Mouse (Mus musculus) kidney, embryonic 16.5 days (tissue): ENCODE results near the gene Sema4d. TPM values are rescaled to one million over a fixed set of nuclear protein-coding genes. Genes with fewer than 3 reads are reported as not detected.
A peak's percentile ranks its signal among the peaks of the same experiment; 100 is the strongest.

Source experiments
- ATAC-seq: fragments of 200-750 bp; cut with Nextera tagmentation; 2 replicates; pipeline ENCODE4 v1.8.0; 2017; ENCODE audit warnings: moderate TSS enrichment; ENCODE audit not compliant: low FRiP score, low TSS enrichment
- H3K27ac ChIP-seq: fragments of 300-500 bp; sonication (generic); 2 replicates; pipeline ENCODE4 v1.5.1; 2014; ENCODE audit warnings: low read length
- H3K27me3 ChIP-seq: fragments of 300-500 bp; sonication (generic); 2 replicates; pipeline ENCODE4 v1.6.1; 2014; ENCODE audit warnings: low read length, control low read depth, mixed read lengths; ENCODE audit not compliant: insufficient read depth
- H3K36me3 ChIP-seq: fragments of 300-500 bp; sonication (generic); 2 replicates; pipeline ENCODE4 v1.6.1; 2014; ENCODE audit warnings: low read length, control low read depth, mixed read lengths; ENCODE audit not compliant: insufficient read depth
- H3K4me1 ChIP-seq: fragments of 300-500 bp; sonication (generic); 2 replicates; pipeline ENCODE4 v1.6.1; 2014; ENCODE audit warnings: low read length, control low read depth, mixed read lengths; ENCODE audit not compliant: insufficient read depth
- H3K4me2 ChIP-seq: fragments of 300-500 bp; sonication (generic); replicated peaks from 2 replicates; pipeline ENCODE4 v1.6.1; 2014; ENCODE audit warnings: low read depth, low read length
- H3K4me3 ChIP-seq: fragments of 300-500 bp; sonication (generic); 2 replicates; pipeline ENCODE4 v1.5.1; 2014; ENCODE audit warnings: mild to moderate bottlenecking, low read length
- H3K9ac ChIP-seq: fragments of 300-500 bp; sonication (generic); replicated peaks from 2 replicates; pipeline ENCODE4 v1.6.1; 2014; ENCODE audit warnings: low read length
- H3K9me3 ChIP-seq: fragments of 300-500 bp; sonication (generic); 2 replicates; pipeline ENCODE4 v1.6.1; 2016; ENCODE audit warnings: low read length, control low read depth
- WGBS: fragments of 180-500 bp; shearing (Covaris S2); extraction: QIAGEN DNeasy Blood & Tissue Kit; methylation state at CpG from one replicate; pipeline ENCODE4 v1.1.7; 2014; 5-methylcytosine and 5-hydroxymethylcytosine counted together
- polyA plus RNA-seq: library from polyadenylated mRNA; unstranded; fragments of >200 nt; fragmentation: Nextera tagmentation; extraction: Ambion mirVana; gene quantifications from 2 replicates; pipeline ENCODE4 v1.2.1, GENCODE M21; 2015

Sema4d gene
- polyA plus RNA-seq, 1 experiment from 2014 or later: 29.0 TPM

GRCm38 (mm10) chr13:51783857-51784256 is 9.7 kb downstream of the Sema4d start:
- Histone ChIP-seq H3K9me3 (no peaks in the 10 kb centered on the region), H3K27me3 (no peaks in the 10 kb centered on the region), H3K4me2 (no peak overlapping the region), H3K27ac (no peak overlapping the region), H3K4me3 (no peak overlapping the region), H3K9ac (no peak overlapping the region), H3K4me1 (peaks cover 15% of the 10 kb centered on the region), H3K36me3 (no peaks in the 10 kb centered on the region)
- ATAC-seq: no peak
- 53% methylated on average over 6 of the region's 6 CpGs for WGBS

GRCm38 (mm10) chr13:51780509-51781155 is 12.9 kb downstream of the Sema4d start:
- H3K4me3 ChIP-seq: no peak overlapping the region
- ATAC-seq: no peak
- no peaks in the 10 kb centered on the region for H3K36me3 ChIP-seq
- peaks cover 43% of the 10 kb centered on the region for H3K4me1 ChIP-seq
- no peak overlapping the region for H3K9ac ChIP-seq
- no peak overlapping the region for H3K27ac ChIP-seq
- 92% methylated on average over 10 of the region's 10 CpGs for WGBS
- no peak overlapping the region for H3K4me2 ChIP-seq
- no peaks in the 10 kb centered on the region for H3K27me3 ChIP-seq
- no peaks in the 10 kb centered on the region for H3K9me3 ChIP-seq

- Histone ChIP-seq H3K4me1 (peaks cover 41% of the 10 kb centered on the region), H3K4me3 (no peak overlapping the region), H3K27ac (no peak overlapping the region), H3K9ac (0 out of 2 replicates have a peak overlapping the region, but pooled peaks have one; percentile 17), H3K27me3 (no peaks in the 10 kb centered on the region), H3K36me3 (no peaks in the 10 kb centered on the region), H3K4me2 (no peak overlapping the region), H3K9me3 (no peaks in the 10 kb centered on the region)
- ATAC-seq: no peak
- WGBS: 59% methylated on average over 25 of the region's 25 CpGs
Observed at GRCm38 (mm10) chr13:51778983-51779962, 14.3 kb downstream of the Sema4d start.

- WGBS: 85% methylated on average over 11 of the region's 11 CpGs
- Histone ChIP-seq H3K4me3 (no peak overlapping the region), H3K27ac (no peak overlapping the region), H3K9ac (0 out of 2 replicates have a peak overlapping the region, but pooled peaks have one; percentile 17), H3K27me3 (no peaks in the 10 kb centered on the region), H3K4me2 (no peak overlapping the region), H3K4me1 (peaks cover 38% of the 10 kb centered on the region), H3K9me3 (no peaks in the 10 kb centered on the region), H3K36me3 (no peaks in the 10 kb centered on the region)
- no peak for ATAC-seq
Observed at GRCm38 (mm10) chr13:51778351-51778982, 15.1 kb downstream of the Sema4d start.

GRCm38 (mm10) chr13:51777738-51778274 is 15.7 kb downstream of the Sema4d start:
- peak overlapping the region; percentile 79 for H3K27ac ChIP-seq
- H3K9me3 ChIP-seq: no peaks in the 10 kb centered on the region
- WGBS: 54% methylated on average over 6 of the region's 6 CpGs
- no peaks in the 10 kb centered on the region for H3K27me3 ChIP-seq
- H3K4me1 ChIP-seq: peaks cover 38% of the 10 kb centered on the region
- H3K9ac ChIP-seq: peak overlapping the region; percentile 35
- H3K4me2 ChIP-seq: peak overlapping the region; percentile 17; the same call in 1 of the 2 replicates
- no peaks in the 10 kb centered on the region for H3K36me3 ChIP-seq
- ATAC-seq: peak; percentile 9; the same call in 1 of the 2 replicates
- no peak overlapping the region for H3K4me3 ChIP-seq

- H3K27ac ChIP-seq: peak overlapping the region; percentile 79
- no peak overlapping the region for H3K4me3 ChIP-seq
- ATAC-seq: peak; percentile 93
- peak overlapping the region; percentile 17; the same call in 1 of the 2 replicates for H3K4me2 ChIP-seq
- 23% methylated on average over 11 of the region's 11 CpGs for WGBS
- no peaks in the 10 kb centered on the region for H3K36me3 ChIP-seq
- peaks cover 38% of the 10 kb centered on the region for H3K4me1 ChIP-seq
- H3K9me3 ChIP-seq: no peaks in the 10 kb centered on the region
- no peaks in the 10 kb centered on the region for H3K27me3 ChIP-seq
- H3K9ac ChIP-seq: peak overlapping the region; percentile 35
Observed at GRCm38 (mm10) chr13:51777048-51777737, 16.4 kb downstream of the Sema4d start.

GRCm38 (mm10) chr13:51776160-51776737 is 17.3 kb downstream of the Sema4d start:
- Histone ChIP-seq H3K36me3 (no peaks in the 10 kb centered on the region), H3K4me3 (no peak overlapping the region), H3K27ac (no peak overlapping the region), H3K9me3 (no peaks in the 10 kb centered on the region), H3K9ac (no peak overlapping the region), H3K4me1 (peaks cover 38% of the 10 kb centered on the region), H3K4me2 (no peak overlapping the region), H3K27me3 (no peaks in the 10 kb centered on the region)
- ATAC-seq: no peak
- WGBS: 88% methylated on average over 6 of the region's 6 CpGs

GRCm38 (mm10) chr13:51771802-51772206 is 21.7 kb downstream of the Sema4d start:
- Histone ChIP-seq H3K27ac (no peak overlapping the region), H3K9ac (no peak overlapping the region), H3K9me3 (no peaks in the 10 kb centered on the region), H3K4me3 (no peak overlapping the region), H3K4me2 (no peak overlapping the region), H3K36me3 (no peaks in the 10 kb centered on the region), H3K27me3 (no peaks in the 10 kb centered on the region), H3K4me1 (peaks cover 30% of the 10 kb centered on the region)
- WGBS: 71% methylated on average over 10 of the region's 10 CpGs
- no peak for ATAC-seq
